Mouse (Mus musculus) heart, embryonic 13.5 days (tissue): ENCODE measurements around the gene 9530077C05Rik. TPM values are rescaled to one million over a fixed set of nuclear protein-coding genes. Genes with fewer than 3 reads are reported as not detected.
"Not testable (repeated sequence)": the region's sequence is repeated elsewhere in the genome, so short reads cannot be mapped to it uniquely, and the experiment has no call there.

Experiments
- ATAC-seq: fragments of 200-750 bp; cut with Nextera tagmentation; 2 replicates; pipeline ENCODE4 v1.8.0; 2017; ENCODE audit warnings: moderate TSS enrichment; ENCODE audit not compliant: insufficient number of reproducible peaks, low FRiP score, low TSS enrichment; ENCODE audit errors: extremely low read depth
- H3K27ac ChIP-seq: fragments of 300-500 bp; sonication (generic); replicated peaks from 2 replicates; pipeline ENCODE4 v1.5.1; 2015; ENCODE audit warnings: moderate library complexity, mild to moderate bottlenecking, inconsistent platforms
- H3K27me3 ChIP-seq: fragments of 300-500 bp; sonication (generic); replicated peaks from 2 replicates; pipeline ENCODE4 v1.6.1; 2015; ENCODE audit warnings: mild to moderate bottlenecking, inconsistent platforms
- H3K36me3 ChIP-seq: fragments of 300-500 bp; sonication (generic); 2 replicates; pipeline ENCODE4 v1.6.1; 2015; ENCODE audit warnings: mild to moderate bottlenecking, inconsistent platforms
- H3K4me1 ChIP-seq: fragments of 300-500 bp; sonication (generic); 2 replicates; pipeline ENCODE4 v1.6.1; 2015; ENCODE audit warnings: inconsistent platforms
- H3K4me2 ChIP-seq: fragments of 300-500 bp; sonication (generic); 2 replicates; pipeline ENCODE4 v1.6.1; 2015; ENCODE audit warnings: inconsistent platforms, mild to moderate bottlenecking, moderate library complexity
- H3K4me3 ChIP-seq: fragments of 300-500 bp; sonication (generic); 2 replicates; pipeline ENCODE4 v1.5.1; 2015; ENCODE audit warnings: moderate library complexity, mild to moderate bottlenecking, inconsistent platforms
- H3K9ac ChIP-seq: fragments of 300-500 bp; sonication (generic); 2 replicates; pipeline ENCODE4 v1.6.1; 2015; ENCODE audit warnings: inconsistent platforms, mild to moderate bottlenecking, moderate library complexity
- H3K9me3 ChIP-seq: fragments of 300-500 bp; sonication (generic); 2 replicates; pipeline ENCODE4 v1.6.1; 2016; ENCODE audit warnings: inconsistent platforms
- WGBS: fragments of 180-500 bp; shearing (Covaris S2); methylation state at CpG from one replicate; pipeline ENCODE4 v1.1.7; 2015; ENCODE audit warnings: mixed read lengths; 5-methylcytosine and 5-hydroxymethylcytosine counted together
- polyA plus RNA-seq: library from polyadenylated mRNA; unstranded; fragments of >200 nt; fragmentation: Nextera tagmentation; extraction: Ambion mirVana; gene quantifications from 2 replicates; pipeline ENCODE4 v1.2.1, GENCODE M21; 2015

9530077C05Rik gene
- polyA plus RNA-seq, 1 experiment from 2014 or later, result 2.4 TPM

- 71% methylated on average over 2 of the region's 2 CpGs for WGBS
- no peaks in the 10 kb centered on the region for H3K9me3 ChIP-seq
- no peak overlapping the region for H3K9ac ChIP-seq
- peaks cover 14% of the 10 kb centered on the region for H3K4me1 ChIP-seq
- no peak for ATAC-seq
- H3K36me3 ChIP-seq, result no peaks in the 10 kb centered on the region; the same call in 1 of the 2 replicates
- no peak overlapping the region for H3K27ac ChIP-seq
- no peak overlapping the region for H3K4me2 ChIP-seq
- no peak overlapping the region for H3K4me3 ChIP-seq
- no peaks in the 10 kb centered on the region for H3K27me3 ChIP-seq
Observed at GRCm38 (mm10) chr9:22434101-22434500, 22.8 kb downstream of the 9530077C05Rik start.

GRCm38 (mm10) chr9:22438826-22439225 is 27.5 kb downstream of the 9530077C05Rik start:
- Histone ChIP-seq H3K4me1 (no peaks in the 10 kb centered on the region), H3K9me3 (no peaks in the 10 kb centered on the region), H3K27ac (no peak overlapping the region), H3K9ac (no peak overlapping the region), H3K4me2 (no peak overlapping the region), H3K36me3 (peaks cover 7% of the 10 kb centered on the region), H3K4me3 (no peak overlapping the region), H3K27me3 (no peaks in the 10 kb centered on the region)
- 57% methylated on average over 1 of the region's 1 CpGs for WGBS
- ATAC-seq, result no peak

GRCm38 (mm10) chr9:22443157-22443556 is 31.8 kb downstream of the 9530077C05Rik start:
- Histone ChIP-seq H3K27ac (no peak overlapping the region), H3K27me3 (no peaks in the 10 kb centered on the region), H3K4me3 (no peak overlapping the region), H3K4me2 (no peak overlapping the region), H3K4me1 (no peaks in the 10 kb centered on the region), H3K9ac (no peak overlapping the region), H3K9me3 (no peaks in the 10 kb centered on the region), H3K36me3 (peaks cover 33% of the 10 kb centered on the region)
- WGBS, result 86% methylated on average over 10 of the region's 10 CpGs
- no peak for ATAC-seq

GRCm38 (mm10) chr9:22445123-22445522 is 33.8 kb downstream of the 9530077C05Rik start:
- no peaks in the 10 kb centered on the region for H3K9me3 ChIP-seq
- H3K9ac ChIP-seq, result no peak overlapping the region
- no peaks in the 10 kb centered on the region for H3K4me1 ChIP-seq
- 80% methylated on average over 1 of the region's 1 CpGs for WGBS
- H3K27ac ChIP-seq, result no peak overlapping the region
- H3K36me3 ChIP-seq, result peaks cover 53% of the 10 kb centered on the region
- H3K27me3 ChIP-seq, result no peaks in the 10 kb centered on the region
- ATAC-seq, result no peak
- H3K4me3 ChIP-seq, result no peak overlapping the region
- H3K4me2 ChIP-seq, result no peak overlapping the region

GRCm38 (mm10) chr9:22447213-22447612 is 35.9 kb downstream of the 9530077C05Rik start:
- Histone ChIP-seq H3K27ac (no peak overlapping the region), H3K9me3 (no peaks in the 10 kb centered on the region), H3K27me3 (no peaks in the 10 kb centered on the region), H3K4me2 (no peak overlapping the region), H3K9ac (no peak overlapping the region), H3K4me3 (no peak overlapping the region), H3K36me3 (peaks cover 67% of the 10 kb centered on the region), H3K4me1 (no peaks in the 10 kb centered on the region)
- ATAC-seq, result no peak
- WGBS, result 87% methylated on average over 5 of the region's 5 CpGs

GRCm38 (mm10) chr9:22448420-22448819 is 37.1 kb downstream of the 9530077C05Rik start:
- no peak for ATAC-seq
- Histone ChIP-seq H3K27ac (no peak overlapping the region), H3K9ac (no peak overlapping the region), H3K4me2 (no peak overlapping the region), H3K4me3 (no peak overlapping the region), H3K27me3 (no peaks in the 10 kb centered on the region), H3K4me1 (no peaks in the 10 kb centered on the region), H3K36me3 (peaks cover 79% of the 10 kb centered on the region), H3K9me3 (no peaks in the 10 kb centered on the region)
- WGBS, result 87% methylated on average over 13 of the region's 13 CpGs

GRCm38 (mm10) chr9:22449209-22449608 is 37.9 kb downstream of the 9530077C05Rik start:
- Histone ChIP-seq H3K36me3 (peaks cover 87% of the 10 kb centered on the region), H3K9me3 (no peaks in the 10 kb centered on the region), H3K4me2 (no peak overlapping the region), H3K27me3 (no peaks in the 10 kb centered on the region), H3K4me1 (no peaks in the 10 kb centered on the region), H3K27ac (no peak overlapping the region), H3K4me3 (no peak overlapping the region), H3K9ac (no peak overlapping the region)
- ATAC-seq, result no peak
- 88% methylated on average over 6 of the region's 6 CpGs for WGBS

GRCm38 (mm10) chr9:22452697-22453096 is 41.4 kb downstream of the 9530077C05Rik start:
- peaks cover 100% of the 10 kb centered on the region for H3K36me3 ChIP-seq
- WGBS, result 71% methylated on average over 10 of the region's 10 CpGs
- H3K9ac ChIP-seq, result no peak overlapping the region
- no peaks in the 10 kb centered on the region for H3K4me1 ChIP-seq
- no peaks in the 10 kb centered on the region for H3K9me3 ChIP-seq
- H3K27me3 ChIP-seq, result no peaks in the 10 kb centered on the region
- no peak overlapping the region for H3K4me2 ChIP-seq
- H3K4me3 ChIP-seq, result no peak overlapping the region
- no peak for ATAC-seq
- no peak overlapping the region for H3K27ac ChIP-seq

- WGBS, result 84% methylated on average over 10 of the region's 10 CpGs
- Histone ChIP-seq H3K9ac (no peak overlapping the region), H3K36me3 (peaks cover 99% of the 10 kb centered on the region), H3K4me1 (no peaks in the 10 kb centered on the region), H3K27ac (no peak overlapping the region), H3K9me3 (no peaks in the 10 kb centered on the region), H3K4me2 (no peak overlapping the region), H3K4me3 (no peak overlapping the region), H3K27me3 (no peaks in the 10 kb centered on the region)
- ATAC-seq, result no peak
Observed at GRCm38 (mm10) chr9:22453501-22453924, 42.2 kb downstream of the 9530077C05Rik start.

GRCm38 (mm10) chr9:22453990-22454389 is 42.7 kb downstream of the 9530077C05Rik start, which contains the start of gene Gm17545:
Gene Gm17545, plus strand, starts transcription at chr9:22454290.
- not testable (repeated sequence) for H3K4me3 ChIP-seq, H3K9me3 ChIP-seq, H3K4me2 ChIP-seq, H3K4me1 ChIP-seq, H3K27ac ChIP-seq, H3K27me3 ChIP-seq, ATAC-seq, H3K9ac ChIP-seq
- WGBS, result 90% methylated on average over 8 of the region's 8 CpGs
- H3K36me3 ChIP-seq, result peaks cover 98% of the 10 kb centered on the region

GRCm38 (mm10) chr9:22455041-22455440 is 43.7 kb downstream of the 9530077C05Rik start:
- Histone ChIP-seq H3K27ac (no peak overlapping the region), H3K4me2 (no peak overlapping the region), H3K27me3 (no peaks in the 10 kb centered on the region), H3K36me3 (peaks cover 92% of the 10 kb centered on the region), H3K4me3 (no peak overlapping the region), H3K9ac (no peak overlapping the region), H3K4me1 (no peaks in the 10 kb centered on the region), H3K9me3 (no peaks in the 10 kb centered on the region)
- no peak for ATAC-seq

GRCm38 (mm10) chr9:22457142-22457835 is 46.0 kb downstream of the 9530077C05Rik start:
- Histone ChIP-seq H3K27ac (no peak overlapping the region), H3K4me1 (no peaks in the 10 kb centered on the region), H3K4me3 (no peak overlapping the region), H3K27me3 (no peaks in the 10 kb centered on the region), H3K9ac (no peak overlapping the region), H3K36me3 (peaks cover 89% of the 10 kb centered on the region), H3K9me3 (no peaks in the 10 kb centered on the region), H3K4me2 (no peak overlapping the region)
- no peak for ATAC-seq
- WGBS, result 87% methylated on average over 11 of the region's 11 CpGs
